Mouse (Mus musculus) midbrain, embryonic 15.5 days (tissue): ENCODE data around the gene Efhd2. TPM values are rescaled to one million over a fixed set of nuclear protein-coding genes. Genes with fewer than 3 reads are reported as not detected.

Experiments
- ATAC-seq: fragments of 200-750 bp; cut with Nextera tagmentation; replicated peaks from 2 replicates; pipeline ENCODE4 v1.8.0; 2017; ENCODE audit warnings: moderate TSS enrichment
- H3K27ac ChIP-seq: fragments of 300-500 bp; sonication (generic); 2 replicates; pipeline ENCODE4 v1.5.1; 2015; ENCODE audit warnings: mild to moderate bottlenecking, inconsistent platforms
- H3K27me3 ChIP-seq: fragments of 300-500 bp; sonication (generic); replicated peaks from 2 replicates; pipeline ENCODE4 v1.6.1; 2015; ENCODE audit warnings: inconsistent platforms
- H3K36me3 ChIP-seq: fragments of 300-500 bp; sonication (generic); replicated peaks from 2 replicates; pipeline ENCODE4 v1.6.1; 2015; ENCODE audit warnings: inconsistent platforms
- H3K4me1 ChIP-seq: fragments of 300-500 bp; sonication (generic); 2 replicates; pipeline ENCODE4 v1.6.1; 2015; ENCODE audit warnings: inconsistent platforms
- H3K4me2 ChIP-seq: fragments of 300-500 bp; sonication (generic); 2 replicates; pipeline ENCODE4 v1.6.1; 2015; ENCODE audit warnings: inconsistent platforms, mild to moderate bottlenecking, moderate library complexity
- H3K4me3 ChIP-seq: fragments of 300-500 bp; sonication (generic); 2 replicates; pipeline ENCODE4 v1.5.1; 2015; ENCODE audit warnings: mild to moderate bottlenecking, inconsistent platforms
- H3K9ac ChIP-seq: fragments of 300-500 bp; sonication (generic); 2 replicates; pipeline ENCODE4 v1.6.1; 2015; ENCODE audit warnings: mild to moderate bottlenecking, inconsistent platforms
- H3K9me3 ChIP-seq: fragments of 300-500 bp; sonication (generic); 2 replicates; pipeline ENCODE4 v1.6.1; 2016; ENCODE audit warnings: inconsistent platforms
- WGBS: fragments of 180-500 bp; shearing (Covaris S2); methylation state at CpG from one replicate; pipeline ENCODE4 v1.1.7; 2015; ENCODE audit warnings: mixed read lengths; 5-methylcytosine and 5-hydroxymethylcytosine counted together
- polyA plus RNA-seq: library from polyadenylated mRNA; unstranded; fragments of >200 nt; fragmentation: Nextera tagmentation; extraction: Ambion mirVana; gene quantifications from 2 replicates; pipeline ENCODE4 v1.2.1, GENCODE M21; 2015

The Efhd2 gene
- polyA plus RNA-seq, 1 experiment from 2014 or later = 71.5 TPM

DNA sequence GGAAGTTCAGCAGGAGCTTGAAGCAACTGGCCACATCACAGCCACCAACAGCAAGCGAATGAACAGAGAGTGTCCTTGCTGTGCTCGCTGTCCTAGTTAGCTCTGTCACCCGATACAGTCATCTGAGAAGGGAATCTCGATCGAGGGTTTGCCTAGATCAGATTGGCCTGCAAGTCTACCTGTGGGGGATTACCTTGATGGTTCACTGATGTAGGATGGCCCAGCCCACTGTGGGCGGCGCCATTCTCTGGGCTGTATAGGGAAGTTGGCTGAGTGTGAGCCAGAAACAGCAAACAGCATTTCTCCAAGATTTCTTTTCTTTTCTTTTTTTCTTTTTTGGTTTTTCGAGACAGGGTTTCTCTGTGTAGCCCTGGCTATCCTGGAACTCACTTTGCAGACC, 10.2 kb downstream of the Efhd2 start:
- H3K36me3 ChIP-seq = 0 out of 2 replicates have a peak, but pooled peaks cover 15% of the 10 kb centered on the region
- WGBS = 97% methylated on average over 8 of the region's 8 CpGs
- no peak overlapping the region for H3K4me2 ChIP-seq
- H3K4me3 ChIP-seq = no peak overlapping the region
- H3K27ac ChIP-seq = no peak overlapping the region
- peaks cover 23% of the 10 kb centered on the region for H3K4me1 ChIP-seq
- H3K9ac ChIP-seq = no peak overlapping the region
- ATAC-seq = no peak
- H3K27me3 ChIP-seq = no peaks in the 10 kb centered on the region
- H3K9me3 ChIP-seq = no peaks in the 10 kb centered on the region

DNA sequence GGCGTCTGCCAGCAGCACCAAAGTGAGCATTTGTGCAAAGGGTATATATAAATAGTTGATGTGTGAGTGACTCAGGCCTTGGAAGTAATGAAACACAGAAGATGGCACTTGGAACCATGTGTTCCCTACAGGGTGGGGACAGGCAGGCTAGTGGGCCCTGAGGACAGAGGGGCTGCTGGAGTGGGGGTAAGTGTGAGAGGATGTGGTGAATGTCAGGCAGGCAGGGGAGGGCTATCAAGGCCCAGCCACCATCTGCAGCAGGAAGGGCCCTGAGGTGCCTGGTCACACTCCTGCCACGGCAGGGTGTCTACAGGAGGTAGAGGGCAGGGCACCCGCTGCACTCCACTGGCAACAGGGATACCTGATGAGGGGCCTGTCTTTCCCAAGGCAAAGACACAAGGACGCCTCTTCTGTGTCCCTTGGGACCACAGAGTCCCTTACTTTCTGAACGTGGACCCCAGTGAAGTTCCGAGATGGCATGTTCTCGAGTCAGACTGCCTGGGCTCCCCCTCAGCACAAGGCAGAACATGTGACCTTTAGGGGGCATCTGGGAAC, 10.9 kb downstream of the Efhd2 start:
- no peak overlapping the region for H3K27ac ChIP-seq
- H3K9me3 ChIP-seq = no peaks in the 10 kb centered on the region
- no peaks in the 10 kb centered on the region for H3K27me3 ChIP-seq
- no peak for ATAC-seq
- peaks cover 20% of the 10 kb centered on the region for H3K4me1 ChIP-seq
- H3K4me2 ChIP-seq = no peak overlapping the region
- H3K4me3 ChIP-seq = no peak overlapping the region
- WGBS = 92% methylated on average over 7 of the region's 7 CpGs
- H3K36me3 ChIP-seq = 0 out of 2 replicates have a peak, but pooled peaks cover 15% of the 10 kb centered on the region
- no peak overlapping the region for H3K9ac ChIP-seq

DNA sequence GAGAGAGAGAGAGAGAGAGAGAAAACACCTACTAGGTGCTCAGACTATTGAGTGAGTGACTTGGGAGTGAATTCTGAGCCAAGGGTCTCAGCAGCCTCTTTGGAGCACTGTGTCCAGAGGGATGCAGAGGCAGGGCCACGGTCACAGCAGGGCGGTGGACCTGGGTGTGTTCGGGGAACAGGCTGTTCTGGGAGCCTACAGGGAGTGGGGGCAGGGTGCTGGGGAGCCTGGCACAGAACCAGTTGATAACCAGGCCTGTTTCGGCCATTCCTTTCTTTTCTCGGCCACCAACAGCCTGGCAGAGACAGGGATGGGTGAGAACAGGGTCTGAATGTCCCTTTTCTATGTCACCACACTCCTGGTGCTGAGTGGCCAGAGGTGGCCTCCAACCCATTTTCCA, 11.9 kb downstream of the Efhd2 start:
- H3K27ac ChIP-seq = no peak overlapping the region
- peaks cover 16% of the 10 kb centered on the region for H3K4me1 ChIP-seq
- ATAC-seq = no peak
- 80% methylated on average over 5 of the region's 5 CpGs for WGBS
- no peak overlapping the region for H3K4me3 ChIP-seq
- no peak overlapping the region for H3K4me2 ChIP-seq
- no peak overlapping the region for H3K9ac ChIP-seq
- H3K9me3 ChIP-seq = no peaks in the 10 kb centered on the region
- no peaks in the 10 kb centered on the region for H3K27me3 ChIP-seq
- 0 out of 2 replicates have a peak, but pooled peaks cover 15% of the 10 kb centered on the region for H3K36me3 ChIP-seq

DNA sequence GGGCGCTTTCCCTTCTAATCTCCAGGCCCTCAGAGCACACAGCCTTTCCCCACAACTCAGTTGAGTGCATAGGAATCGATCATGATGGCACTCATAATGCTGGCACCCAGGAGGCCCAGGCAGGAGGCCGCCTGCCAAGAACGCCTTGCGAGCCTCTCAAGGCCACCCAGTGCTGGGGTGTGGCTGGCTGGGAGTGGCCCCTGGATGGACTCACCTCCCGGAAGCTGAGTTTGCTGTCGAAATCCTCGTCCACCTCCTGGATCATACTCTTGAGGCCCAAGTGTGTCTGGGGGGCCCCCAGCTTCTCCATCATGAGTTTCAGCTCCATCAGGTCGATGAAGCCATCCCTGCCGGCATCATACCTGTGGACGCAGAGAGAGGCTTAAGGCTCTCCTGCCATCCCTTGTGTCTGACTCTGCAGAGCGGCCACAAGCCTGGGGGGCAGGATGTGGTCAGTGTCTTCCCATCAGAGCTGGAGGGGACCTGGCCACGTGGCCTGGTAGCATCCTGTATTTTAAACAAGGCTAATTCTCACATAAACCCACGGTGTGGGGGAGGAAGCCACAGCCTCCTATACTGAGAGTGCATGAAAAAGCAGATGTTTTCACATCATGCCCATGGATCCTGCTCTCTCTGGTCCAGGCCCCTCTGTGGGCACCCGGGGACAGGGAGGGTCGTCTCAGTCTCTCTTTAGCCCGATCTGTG, 13.0 kb downstream of the Efhd2 start:
- no peak for ATAC-seq
- Histone ChIP-seq H3K27me3 (no peaks in the 10 kb centered on the region), H3K27ac (no peak overlapping the region), H3K36me3 (0 out of 2 replicates have a peak, but pooled peaks cover 15% of the 10 kb centered on the region), H3K4me2 (no peak overlapping the region), H3K9me3 (no peaks in the 10 kb centered on the region), H3K4me1 (0 out of 2 replicates have a peak, but pooled peaks cover 7% of the 10 kb centered on the region), H3K4me3 (no peak overlapping the region), H3K9ac (no peak overlapping the region)
- 90% methylated on average over 17 of the region's 17 CpGs for whole genome bisulfite sequencing

DNA sequence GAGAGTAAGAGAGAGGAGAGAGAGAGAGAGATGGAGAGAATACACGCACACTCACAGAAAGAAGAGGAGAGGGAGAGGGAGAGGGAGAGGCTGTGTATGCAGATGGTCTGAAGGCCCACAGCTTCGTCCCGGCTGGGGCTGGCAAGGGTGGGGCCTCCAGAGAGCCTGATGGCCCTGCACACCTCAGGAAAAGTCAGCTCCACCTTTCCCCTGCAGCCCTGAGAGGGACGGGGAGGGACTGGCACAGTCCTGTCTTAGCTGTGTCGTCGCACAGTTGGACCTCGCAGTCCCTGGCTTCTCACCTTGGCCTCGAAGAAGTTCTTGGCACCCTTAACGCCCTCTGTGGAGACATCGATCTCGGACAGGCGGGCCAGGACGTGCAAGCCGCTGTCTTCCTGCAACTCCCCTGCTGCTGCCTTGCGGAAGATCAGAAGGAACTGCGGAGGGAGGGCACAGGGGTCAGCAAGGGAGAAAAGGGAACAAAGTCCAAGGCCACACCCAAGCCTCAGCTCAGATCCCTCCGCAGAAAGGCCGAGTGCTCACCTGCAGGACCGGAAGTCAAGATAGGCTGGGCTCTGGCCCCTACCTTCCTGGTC, 14.4 kb downstream of the Efhd2 start:
- ATAC-seq = no peak
- H3K4me3 ChIP-seq = no peak overlapping the region
- H3K27me3 ChIP-seq = no peaks in the 10 kb centered on the region
- H3K4me2 ChIP-seq = no peak overlapping the region
- no peak overlapping the region for H3K27ac ChIP-seq
- 0 out of 2 replicates have a peak, but pooled peaks cover 2% of the 10 kb centered on the region for H3K4me1 ChIP-seq
- no peaks in the 10 kb centered on the region for H3K9me3 ChIP-seq
- H3K9ac ChIP-seq = no peak overlapping the region
- 68% methylated on average over 19 of the region's 19 CpGs for WGBS
- H3K36me3 ChIP-seq = 0 out of 2 replicates have a peak, but pooled peaks cover 15% of the 10 kb centered on the region

DNA sequence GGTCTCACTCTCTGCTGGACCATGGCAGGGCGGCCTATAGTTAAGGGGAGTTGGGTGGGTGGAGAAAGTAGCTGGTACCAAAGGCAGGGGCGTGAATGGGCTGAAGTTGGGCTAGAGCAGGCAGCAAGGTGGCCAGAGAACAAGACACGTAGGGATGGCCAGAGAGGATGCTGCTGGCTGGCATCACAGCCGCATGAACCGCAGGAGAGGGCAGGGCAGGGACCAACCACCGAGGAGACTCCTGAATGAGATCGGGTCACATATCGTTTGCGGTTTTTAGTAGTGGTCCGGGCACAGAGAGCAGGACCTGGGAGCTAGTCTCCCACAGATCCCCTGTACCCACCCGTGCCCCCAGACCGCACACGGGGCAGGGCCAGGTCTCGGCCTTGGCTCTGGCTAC, 15.4 kb downstream of the Efhd2 start:
- Histone ChIP-seq H3K4me3 (no peak overlapping the region), H3K9me3 (no peaks in the 10 kb centered on the region), H3K27me3 (no peaks in the 10 kb centered on the region), H3K36me3 (0 out of 2 replicates have a peak, but pooled peaks cover 15% of the 10 kb centered on the region), H3K4me2 (no peak overlapping the region), H3K27ac (no peak overlapping the region), H3K4me1 (0 out of 2 replicates have a peak, but pooled peaks cover 2% of the 10 kb centered on the region), H3K9ac (no peak overlapping the region)
- WGBS = 92% methylated on average over 14 of the region's 14 CpGs
- no peak for ATAC-seq

DNA sequence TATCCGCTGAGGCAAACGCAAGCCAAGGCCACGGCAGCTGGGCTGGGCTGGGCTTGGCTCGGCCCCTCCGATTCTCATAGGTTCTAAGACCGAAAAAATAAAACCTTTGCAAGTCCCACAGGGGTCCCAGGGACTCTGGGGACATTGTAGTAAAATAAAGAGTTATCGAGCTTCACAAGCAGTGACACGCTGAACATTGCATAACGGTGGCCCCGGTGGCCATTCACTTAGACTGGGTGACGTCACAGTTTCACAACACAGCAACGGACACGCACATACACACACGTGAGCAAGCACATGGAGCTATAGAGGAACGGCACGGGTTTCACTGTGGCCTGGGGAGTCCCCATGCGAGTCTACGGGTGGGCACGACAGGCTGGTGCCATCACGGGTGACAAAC, 16.2 kb downstream of the Efhd2 start:
- Histone ChIP-seq H3K4me2 (no peak overlapping the region), H3K36me3 (0 out of 2 replicates have a peak, but pooled peaks cover 15% of the 10 kb centered on the region), H3K4me1 (0 out of 2 replicates have a peak, but pooled peaks cover 2% of the 10 kb centered on the region), H3K9ac (no peak overlapping the region), H3K27ac (no peak overlapping the region), H3K4me3 (no peak overlapping the region), H3K27me3 (no peaks in the 10 kb centered on the region), H3K9me3 (no peaks in the 10 kb centered on the region)
- WGBS = 88% methylated on average over 20 of the region's 20 CpGs
- no peak for ATAC-seq

DNA sequence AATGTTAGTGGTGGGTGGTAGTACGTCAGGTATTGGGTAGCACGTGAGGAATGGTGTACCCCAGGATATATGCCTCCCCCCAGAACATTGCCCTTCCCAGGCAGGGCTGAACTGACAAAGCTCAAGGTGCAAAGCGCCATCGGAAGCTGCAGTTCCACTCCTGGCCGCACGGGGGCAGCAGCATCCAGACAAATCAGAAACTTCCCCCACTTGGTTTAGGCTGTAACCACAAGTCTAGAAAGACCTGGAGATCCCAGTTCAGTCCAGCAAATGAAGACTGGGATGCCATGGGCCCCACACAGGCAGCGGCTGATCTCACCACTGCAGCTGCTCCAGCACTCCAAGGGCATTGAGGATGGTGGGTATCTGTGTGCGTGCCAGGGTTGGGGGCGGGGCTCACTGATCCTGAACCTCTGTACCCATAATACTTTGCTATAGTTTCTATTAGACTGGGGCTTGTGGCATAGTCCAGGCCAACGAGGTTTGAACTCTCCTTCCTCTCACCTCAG, 17.2 kb downstream of the Efhd2 start:
- H3K9ac ChIP-seq = no peak overlapping the region
- H3K27me3 ChIP-seq = no peaks in the 10 kb centered on the region
- H3K4me1 ChIP-seq = 0 out of 2 replicates have a peak, but pooled peaks cover 2% of the 10 kb centered on the region
- 0 out of 2 replicates have a peak, but pooled peaks cover 15% of the 10 kb centered on the region for H3K36me3 ChIP-seq
- peak overlapping the region; percentile 32; the same call in 1 of the 2 replicates for H3K27ac ChIP-seq
- H3K4me2 ChIP-seq = no peak overlapping the region
- ATAC-seq = peak; percentile 75
- 18% methylated on average over 10 of the region's 10 CpGs for WGBS
- H3K4me3 ChIP-seq = no peak overlapping the region
- H3K9me3 ChIP-seq = no peaks in the 10 kb centered on the region

DNA sequence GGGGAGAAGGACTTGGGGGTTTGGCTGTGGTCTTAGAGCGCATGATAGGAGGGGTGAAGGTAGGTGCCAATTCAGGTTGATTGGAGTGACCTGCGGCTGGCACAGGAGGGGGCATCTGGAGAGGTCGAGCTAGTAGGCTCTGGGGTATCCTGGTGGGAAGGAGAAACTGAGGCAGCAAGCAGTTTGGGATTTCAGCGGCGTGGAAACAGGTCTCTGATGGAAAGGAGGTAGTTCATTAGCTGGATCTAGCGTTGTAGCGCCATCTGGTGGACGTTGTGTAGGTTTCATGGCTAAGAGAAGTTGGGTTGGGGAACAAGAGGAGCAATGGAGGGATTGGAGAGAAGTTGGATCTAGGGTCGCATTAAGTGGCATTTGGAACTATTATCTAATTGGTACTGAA, 21.3 kb downstream of the Efhd2 start:
- 0 out of 2 replicates have a peak, but pooled peaks cover 2% of the 10 kb centered on the region for H3K4me1 ChIP-seq
- H3K9ac ChIP-seq = no peak overlapping the region
- H3K4me2 ChIP-seq = no peak overlapping the region
- no peaks in the 10 kb centered on the region for H3K36me3 ChIP-seq
- H3K27ac ChIP-seq = no peak overlapping the region
- H3K9me3 ChIP-seq = no peaks in the 10 kb centered on the region
- 71% methylated on average over 9 of the region's 9 CpGs for WGBS
- no peak for ATAC-seq
- no peak overlapping the region for H3K4me3 ChIP-seq
- H3K27me3 ChIP-seq = no peaks in the 10 kb centered on the region

DNA sequence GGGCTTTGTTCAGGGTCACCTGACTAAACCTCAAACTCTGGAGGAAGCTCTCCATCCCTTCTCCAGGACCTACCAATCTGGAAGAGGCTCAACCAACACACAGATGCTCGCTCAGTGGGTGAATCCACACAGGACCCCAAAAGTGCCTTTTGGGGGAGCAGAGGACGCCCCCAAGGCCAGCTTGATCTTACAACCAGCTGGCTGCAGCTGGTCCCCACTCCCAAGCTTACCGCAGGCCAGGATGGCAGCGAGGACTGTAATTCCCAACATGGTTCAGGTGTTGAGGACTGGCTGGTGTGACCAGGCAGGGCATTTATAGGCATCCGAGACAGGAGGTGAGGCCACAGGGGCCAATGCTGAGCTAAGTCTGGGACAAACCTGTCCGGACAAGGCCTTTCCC, 28.7 kb downstream of the Efhd2 start, which contains the start of gene Ctrc:
Gene Ctrc (minus strand): TSS at position 361 of the 400 bp plus-strand sequence.
- Histone ChIP-seq H3K9ac (no peak within 1 kb of the TSS), H3K27ac (no peak within 1 kb of the TSS), H3K4me1 (no peaks in the 10 kb centered on the region), H3K4me2 (no peak within 1 kb of the TSS), H3K4me3 (no peak within 1 kb of the TSS), H3K27me3 (no peaks in the 10 kb centered on the region), H3K9me3 (no peaks in the 10 kb centered on the region), H3K36me3 (no peaks in the 10 kb centered on the region)
- no peak for ATAC-seq
- WGBS = 88% methylated on average over 6 of the region's 6 CpGs

DNA sequence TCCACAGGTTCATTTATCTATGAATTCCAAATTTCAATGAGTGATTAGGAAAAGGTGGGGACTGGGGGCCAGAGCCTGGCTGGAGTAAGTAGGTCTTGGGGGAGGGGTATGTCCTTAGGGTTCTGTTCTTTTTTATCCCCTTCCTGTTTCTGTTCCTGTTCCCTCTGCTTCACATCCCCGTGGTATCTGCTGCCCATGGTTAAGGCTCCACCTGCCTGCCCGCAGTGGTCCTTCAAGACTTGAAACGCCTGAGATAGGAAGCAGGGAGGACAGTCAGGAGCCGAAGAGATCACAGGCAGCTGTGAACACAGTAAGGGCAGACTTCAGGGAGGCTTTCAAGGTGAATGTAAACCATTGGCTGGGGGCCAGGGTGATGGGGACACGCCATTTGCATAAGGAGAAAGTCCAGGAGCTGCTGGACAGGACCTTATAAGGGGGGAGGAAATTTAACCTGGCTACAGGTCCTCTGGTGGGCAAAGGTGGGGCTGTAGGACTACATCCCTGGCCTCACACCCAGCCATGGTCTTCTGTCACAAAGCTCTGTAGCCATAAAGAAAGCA, 40.1 kb downstream of the Efhd2 start:
- Histone ChIP-seq H3K4me1 (no peaks in the 10 kb centered on the region), H3K4me2 (no peak overlapping the region), H3K9me3 (no peaks in the 10 kb centered on the region), H3K27me3 (no peaks in the 10 kb centered on the region), H3K36me3 (no peaks in the 10 kb centered on the region), H3K4me3 (no peak overlapping the region), H3K9ac (no peak overlapping the region), H3K27ac (no peak overlapping the region)
- ATAC-seq = no peak
- 75% methylated on average over 5 of the region's 5 CpGs for WGBS

DNA sequence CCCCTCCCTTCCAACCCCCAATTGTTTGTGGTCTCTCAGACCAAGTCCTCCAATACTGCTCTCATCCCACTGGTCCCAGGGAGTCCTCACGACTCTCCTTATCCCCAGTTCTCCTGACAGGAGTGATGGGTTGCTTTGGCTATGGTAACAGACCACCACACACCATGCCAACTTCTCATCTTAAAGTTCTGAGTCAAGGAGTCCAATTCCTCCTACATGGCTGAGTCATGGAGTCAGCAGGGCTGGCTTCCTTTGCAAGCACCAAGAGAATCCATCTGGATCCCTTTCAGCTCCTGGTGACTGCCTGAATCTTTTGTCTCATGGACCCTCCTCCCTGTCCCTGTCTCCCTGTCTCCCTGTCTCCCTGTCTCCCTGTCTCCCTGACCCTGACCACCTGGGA, 40.8 kb downstream of the Efhd2 start:
- Histone ChIP-seq H3K27ac (no peak overlapping the region), H3K9me3 (no peaks in the 10 kb centered on the region), H3K4me3 (no peak overlapping the region), H3K27me3 (no peaks in the 10 kb centered on the region), H3K4me2 (no peak overlapping the region), H3K4me1 (no peaks in the 10 kb centered on the region), H3K9ac (no peak overlapping the region), H3K36me3 (no peaks in the 10 kb centered on the region)
- WGBS = 46% methylated on average over 1 of the region's 1 CpGs
- ATAC-seq = no peak
